Mouse (Mus musculus): ENCODE results near the gene Tecr. TPM values are rescaled to one million over a fixed set of nuclear protein-coding genes. Genes with fewer than 3 reads are reported as not detected.
A peak's percentile ranks its signal among the peaks of the same experiment; 100 is the strongest.

The Tecr gene
- polyA plus RNA-seq, 1 experiment from 2014 or later, result 1,396 TPM

DNA sequence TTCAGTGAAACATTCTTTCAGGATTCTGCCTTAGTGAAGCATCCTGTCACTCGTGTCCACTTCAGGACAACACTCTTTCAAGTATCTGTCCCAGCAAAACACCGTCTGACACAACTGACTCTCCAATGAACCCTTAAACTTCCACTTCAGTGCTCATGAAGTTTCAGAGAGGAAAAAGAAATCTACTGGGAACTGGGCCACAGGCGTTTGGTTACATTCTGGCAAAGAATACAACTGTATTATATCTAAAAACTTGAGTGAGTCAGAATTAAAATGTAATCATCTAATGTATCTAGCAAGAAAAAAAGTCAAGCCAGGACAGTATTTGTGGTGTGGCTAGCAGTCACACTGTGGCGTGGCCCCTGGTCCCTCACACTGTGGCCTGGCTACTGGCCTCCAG, 31.1 kb upstream of the Tecr start:
- no peaks in the 10 kb centered on the region for H3K9me3 ChIP-seq
- H3K4me2 ChIP-seq, result no peak overlapping the region
- no peak overlapping the region for H3K9ac ChIP-seq
- 80% methylated on average over 4 of the region's 4 CpGs for WGBS
- no peaks in the 10 kb centered on the region for H3K27me3 ChIP-seq
- ATAC-seq (ENCODE audit: low FRiP score, low read depth), result no peak
- H3K4me1 ChIP-seq (replicated peaks), result no peaks in the 10 kb centered on the region
- no peak overlapping the region for H3K27ac ChIP-seq (replicated peaks)
- H3K36me3 ChIP-seq, result no peaks in the 10 kb centered on the region
- H3K4me3 ChIP-seq, result no peak overlapping the region

DNA sequence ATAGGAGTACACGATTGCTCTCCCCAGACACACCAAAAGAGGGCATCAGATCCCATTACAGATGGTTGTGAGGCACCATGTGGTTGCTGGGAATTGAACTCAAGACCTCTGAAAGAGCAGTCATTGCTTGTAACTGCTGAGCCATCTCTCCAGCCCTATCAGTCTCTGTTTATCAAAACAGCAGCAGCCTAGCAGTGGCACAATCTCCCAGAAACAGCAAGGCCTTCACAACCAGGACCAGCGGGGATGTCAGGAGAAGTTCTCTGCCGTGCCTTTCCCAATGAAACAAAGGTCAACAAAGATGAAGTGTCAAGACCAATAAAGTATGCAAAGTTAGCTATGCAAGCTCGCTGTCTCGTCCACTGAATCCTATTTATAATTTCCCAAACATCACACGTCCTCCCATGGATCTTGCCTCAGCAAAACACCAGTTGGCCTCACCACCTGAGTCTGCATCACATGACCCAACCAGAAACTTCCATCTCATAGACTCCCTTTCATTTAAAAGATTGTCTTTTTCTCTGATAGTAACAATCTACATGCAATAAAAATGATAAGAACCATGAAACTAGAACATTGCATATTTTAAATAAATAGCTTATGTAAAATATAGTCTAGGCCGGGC, 24.4 kb upstream of the Tecr start:
- no peak overlapping the region for H3K27ac ChIP-seq (replicated peaks)
- H3K4me3 ChIP-seq, result no peak overlapping the region
- no peak for ATAC-seq (ENCODE audit: low FRiP score, low read depth)
- no peaks in the 10 kb centered on the region for H3K9me3 ChIP-seq
- H3K9ac ChIP-seq, result no peak overlapping the region
- no peak overlapping the region for H3K4me2 ChIP-seq
- H3K4me1 ChIP-seq (replicated peaks), result no peaks in the 10 kb centered on the region
- no peaks in the 10 kb centered on the region for H3K36me3 ChIP-seq
- no peaks in the 10 kb centered on the region for H3K27me3 ChIP-seq
- 91% methylated on average over 7 of the region's 7 CpGs for WGBS

DNA sequence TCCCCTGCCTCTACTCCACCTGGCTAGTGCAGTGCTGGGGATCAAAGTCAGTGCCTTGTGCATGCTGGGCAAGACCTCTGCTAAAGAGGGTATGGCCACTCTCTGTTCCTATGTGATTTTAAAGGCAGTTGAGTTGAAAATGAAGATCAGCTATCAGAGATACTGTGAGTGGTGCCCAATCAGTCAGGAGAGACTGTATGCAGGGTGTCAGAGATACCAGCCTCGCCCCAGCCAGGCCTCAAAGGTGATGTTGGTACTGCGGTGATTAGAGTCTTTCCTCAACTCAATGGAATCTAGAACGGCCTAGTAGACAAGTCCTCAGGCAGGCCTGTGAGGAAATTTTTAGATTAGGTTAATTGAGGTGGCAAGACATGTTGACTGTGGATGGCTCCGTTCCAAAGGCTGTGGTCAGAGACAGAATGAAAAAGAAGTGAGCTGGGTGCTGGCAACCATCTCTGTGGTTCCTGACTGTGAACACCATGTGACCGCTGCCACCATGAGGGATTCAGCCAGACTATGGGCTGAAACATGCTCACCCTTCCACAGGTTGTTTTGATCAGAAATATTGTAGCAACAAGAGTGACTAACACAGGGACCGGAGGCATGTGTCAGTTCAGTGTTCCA, 18.0 kb upstream of the Tecr start:
- Histone ChIP-seq H3K9me3 (no peaks in the 10 kb centered on the region), H3K27me3 (no peaks in the 10 kb centered on the region), H3K4me2 (no peak overlapping the region), H3K4me3 (no peak overlapping the region), H3K27ac (replicated peaks) (no peak overlapping the region), H3K4me1 (replicated peaks) (peaks cover 7% of the 10 kb centered on the region), H3K9ac (no peak overlapping the region), H3K36me3 (no peaks in the 10 kb centered on the region)
- 94% methylated on average over 6 of the region's 6 CpGs for WGBS
- no peak for ATAC-seq (ENCODE audit: low FRiP score, low read depth)

DNA sequence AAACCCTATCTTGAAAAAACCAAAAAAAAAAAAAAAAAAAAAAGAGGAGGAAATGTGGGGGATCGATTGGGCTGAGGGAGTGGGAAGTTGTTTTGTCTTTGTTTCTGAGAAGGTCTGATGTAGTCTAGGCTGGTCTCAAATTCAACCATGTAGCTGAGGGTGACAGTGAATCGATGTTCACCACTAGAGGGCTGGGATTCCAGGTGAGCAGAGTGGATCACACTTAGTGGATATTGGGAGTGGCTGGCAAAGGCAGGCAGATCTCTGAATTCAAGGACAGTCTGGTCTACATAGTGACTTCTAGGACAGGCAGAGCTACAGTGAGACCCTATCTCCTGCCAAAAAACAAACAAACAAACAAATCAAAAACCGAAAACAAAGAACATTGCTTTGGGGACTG, 17.0 kb upstream of the Tecr start:
- peaks cover 7% of the 10 kb centered on the region for H3K4me1 ChIP-seq (replicated peaks)
- no peaks in the 10 kb centered on the region for H3K9me3 ChIP-seq
- no peak overlapping the region for H3K27ac ChIP-seq (replicated peaks)
- no peak overlapping the region for H3K9ac ChIP-seq
- 40% methylated on average over 3 of the region's 3 CpGs for WGBS
- H3K4me3 ChIP-seq, result no peak overlapping the region
- no peak for ATAC-seq (ENCODE audit: low FRiP score, low read depth)
- no peak overlapping the region for H3K4me2 ChIP-seq
- no peaks in the 10 kb centered on the region for H3K36me3 ChIP-seq
- no peaks in the 10 kb centered on the region for H3K27me3 ChIP-seq

DNA sequence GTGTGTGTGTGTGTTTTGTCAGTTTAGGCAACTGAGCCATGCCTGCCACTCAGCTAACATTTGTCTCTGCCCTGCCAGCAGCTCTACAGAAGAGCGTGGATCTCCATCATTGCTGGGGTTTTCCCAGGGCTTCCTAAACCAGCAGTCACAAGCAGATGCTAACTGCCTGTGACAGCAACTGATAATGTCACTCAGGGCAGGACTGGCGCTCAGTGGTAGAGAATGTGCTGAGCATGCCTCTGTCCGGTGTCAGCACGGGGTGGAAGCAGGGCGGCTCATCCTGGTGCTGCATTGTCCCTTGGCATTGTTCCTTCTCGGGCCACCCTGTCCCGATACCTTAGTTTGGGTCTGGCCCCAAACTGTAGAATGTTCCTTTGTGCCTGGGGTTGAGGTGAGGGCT, 15.8 kb upstream of the Tecr start:
- ATAC-seq (ENCODE audit: low FRiP score, low read depth), result no peak
- H3K9ac ChIP-seq, result no peak overlapping the region
- H3K4me2 ChIP-seq, result no peak overlapping the region
- no peaks in the 10 kb centered on the region for H3K36me3 ChIP-seq
- H3K27ac ChIP-seq (replicated peaks), result no peak overlapping the region
- no peaks in the 10 kb centered on the region for H3K27me3 ChIP-seq
- WGBS, result 94% methylated on average over 7 of the region's 7 CpGs
- H3K4me1 ChIP-seq (replicated peaks), result peaks cover 7% of the 10 kb centered on the region
- H3K4me3 ChIP-seq, result no peak overlapping the region
- H3K9me3 ChIP-seq, result no peaks in the 10 kb centered on the region

DNA sequence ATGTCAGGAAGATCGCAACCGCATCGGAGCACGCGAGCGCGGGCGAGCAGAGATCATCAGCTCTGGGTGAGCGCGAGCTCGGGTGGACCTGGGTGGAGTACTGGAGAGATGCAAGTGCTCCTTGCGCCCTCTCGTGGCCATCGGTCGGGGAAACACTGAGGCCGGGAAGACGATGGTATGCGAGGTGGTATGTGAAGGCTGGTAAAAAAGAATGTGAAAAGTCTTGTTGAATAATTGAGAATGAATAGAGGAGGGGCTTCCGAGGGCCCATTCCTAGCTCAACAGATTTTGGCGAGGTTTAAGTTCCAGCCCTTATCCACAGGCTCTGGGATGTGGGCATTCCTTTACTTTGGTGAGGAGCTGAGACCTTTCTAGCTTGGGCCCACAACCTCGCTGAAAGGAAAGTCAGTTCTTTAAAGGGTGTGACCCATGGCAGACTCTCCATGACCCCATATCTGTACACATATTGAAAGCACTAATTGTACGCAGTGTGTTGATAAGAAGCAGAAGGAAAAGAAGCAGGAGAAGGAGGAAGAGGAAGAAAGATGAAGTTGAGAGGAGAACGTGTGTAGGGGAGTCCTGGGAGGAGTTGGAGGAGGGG, 14.7 kb upstream of the Tecr start:
- peak overlapping the region; percentile 85 for H3K4me2 ChIP-seq
- WGBS, result 11% methylated on average over 23 of the region's 23 CpGs
- peak overlapping the region; percentile 68; the same call in 1 of the 2 replicates for H3K27ac ChIP-seq (replicated peaks)
- no peaks in the 10 kb centered on the region for H3K36me3 ChIP-seq
- H3K9me3 ChIP-seq, result no peaks in the 10 kb centered on the region
- ATAC-seq (ENCODE audit: low FRiP score, low read depth), result peak; percentile 95
- H3K9ac ChIP-seq, result peak overlapping the region; percentile 66
- peak overlapping the region; percentile 42 for H3K4me3 ChIP-seq
- peaks cover 7% of the 10 kb centered on the region for H3K4me1 ChIP-seq (replicated peaks)
- H3K27me3 ChIP-seq, result no peaks in the 10 kb centered on the region

DNA sequence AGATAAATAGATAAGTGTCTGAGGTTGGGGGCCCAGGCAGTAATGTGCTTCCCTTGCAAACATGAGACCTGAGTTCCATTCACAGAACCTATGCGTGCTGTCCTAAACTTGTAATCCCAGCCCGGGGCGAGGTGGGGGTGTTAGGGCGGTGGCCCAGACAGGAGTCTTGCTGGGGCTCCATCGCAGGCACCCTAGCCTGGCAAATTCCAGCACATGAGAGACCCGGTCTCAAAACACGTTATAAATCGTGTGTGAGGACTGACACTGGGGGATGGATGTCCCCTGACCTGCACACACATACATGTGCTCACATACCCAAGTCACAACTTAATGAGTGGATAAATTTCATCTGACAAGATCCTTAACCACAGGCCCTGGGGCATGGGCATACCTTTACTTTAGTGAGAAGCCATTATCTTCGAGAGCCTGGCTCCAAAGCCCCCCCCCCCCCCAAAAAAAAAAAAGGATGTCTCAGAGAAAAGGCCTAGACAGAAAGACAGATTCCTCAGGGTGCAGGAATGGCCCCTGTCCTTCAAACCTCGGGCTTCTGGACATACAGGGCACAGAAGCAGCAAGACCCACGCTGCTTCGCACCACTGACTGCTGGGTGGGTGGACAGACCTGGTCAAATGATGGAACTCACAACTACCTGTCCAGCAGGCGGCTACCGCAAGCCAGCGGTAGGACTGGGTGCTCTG, 14.1 kb upstream of the Tecr start:
- no peaks in the 10 kb centered on the region for H3K27me3 ChIP-seq
- peak overlapping the region; percentile 42 for H3K4me3 ChIP-seq
- no peaks in the 10 kb centered on the region for H3K9me3 ChIP-seq
- WGBS, result 59% methylated on average over 15 of the region's 15 CpGs
- H3K4me1 ChIP-seq (replicated peaks), result peaks cover 7% of the 10 kb centered on the region
- peak overlapping the region; percentile 68; the same call in 1 of the 2 replicates for H3K27ac ChIP-seq (replicated peaks)
- H3K9ac ChIP-seq, result peak overlapping the region; percentile 66
- no peaks in the 10 kb centered on the region for H3K36me3 ChIP-seq
- H3K4me2 ChIP-seq, result peak overlapping the region; percentile 85
- ATAC-seq (ENCODE audit: low FRiP score, low read depth), result peak; percentile 87

DNA sequence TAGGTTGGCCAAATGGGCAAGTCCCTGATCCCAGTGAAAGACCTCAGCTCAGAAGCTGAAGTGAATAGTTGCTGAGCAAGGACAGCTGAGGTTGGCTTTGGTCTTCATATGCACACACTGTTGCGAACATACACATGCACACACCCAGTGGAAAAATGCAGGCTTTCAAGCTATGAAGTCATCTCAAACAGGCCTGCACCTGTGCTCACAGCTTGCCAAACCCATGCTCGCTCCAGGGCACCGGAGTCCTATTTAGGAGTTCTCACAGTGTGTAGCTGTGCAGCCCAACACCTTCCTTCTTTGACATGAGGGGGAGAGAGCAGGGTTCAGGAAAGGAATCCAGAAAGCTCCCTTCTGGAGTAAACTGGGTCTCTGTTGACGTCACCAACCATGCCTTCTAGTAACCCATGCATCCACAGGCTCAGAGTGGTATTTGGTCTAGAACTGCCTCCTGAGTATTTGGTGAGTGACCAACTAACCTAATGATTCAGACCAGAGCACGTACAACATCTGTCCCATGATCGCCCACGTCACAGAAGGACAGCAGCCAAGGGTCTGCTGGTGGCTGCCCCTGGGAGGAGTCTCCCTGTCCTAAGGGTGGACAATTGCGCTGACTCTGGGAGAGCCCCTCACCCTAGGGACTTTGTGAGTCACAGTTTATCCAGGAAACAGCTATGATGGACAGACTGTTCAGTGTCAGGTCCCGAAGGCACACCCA, 12.0 kb upstream of the Tecr start:
- no peaks in the 10 kb centered on the region for H3K9me3 ChIP-seq
- ATAC-seq (ENCODE audit: low FRiP score, low read depth), result no peak
- WGBS, result 91% methylated on average over 9 of the region's 9 CpGs
- H3K9ac ChIP-seq, result no peak overlapping the region
- H3K27ac ChIP-seq (replicated peaks), result no peak overlapping the region
- H3K4me1 ChIP-seq (replicated peaks), result peaks cover 7% of the 10 kb centered on the region
- no peak overlapping the region for H3K4me3 ChIP-seq
- H3K27me3 ChIP-seq, result no peaks in the 10 kb centered on the region
- no peak overlapping the region for H3K4me2 ChIP-seq
- H3K36me3 ChIP-seq, result no peaks in the 10 kb centered on the region

DNA sequence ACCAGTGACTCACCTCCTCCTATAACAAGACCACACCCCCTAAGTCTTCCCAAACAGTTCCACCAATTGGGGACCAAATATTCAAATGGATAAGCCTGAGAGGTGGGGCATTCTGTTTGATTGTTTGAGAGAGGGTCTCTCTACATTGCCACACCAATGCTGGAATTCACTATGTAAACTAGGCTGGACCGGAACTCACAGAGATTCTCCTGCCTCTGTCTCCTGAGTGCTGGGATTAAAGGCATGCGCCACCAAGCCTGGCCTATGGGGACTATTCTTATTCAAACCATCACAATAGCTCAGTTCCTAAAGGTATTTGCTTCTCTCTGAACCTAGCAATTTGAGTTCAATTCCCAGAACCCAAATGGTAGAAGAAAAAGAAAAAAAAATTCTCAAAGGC, 10.8 kb upstream of the Tecr start:
- ATAC-seq (ENCODE audit: low FRiP score, low read depth), result no peak
- Histone ChIP-seq H3K4me1 (replicated peaks) (peaks cover 7% of the 10 kb centered on the region), H3K36me3 (0 out of 2 replicates have a peak, but pooled peaks cover 3% of the 10 kb centered on the region), H3K9ac (no peak overlapping the region), H3K27ac (replicated peaks) (no peak overlapping the region), H3K9me3 (no peaks in the 10 kb centered on the region), H3K4me3 (no peak overlapping the region), H3K4me2 (no peak overlapping the region), H3K27me3 (no peaks in the 10 kb centered on the region)
- WGBS, result 91% methylated on average over 2 of the region's 2 CpGs

DNA sequence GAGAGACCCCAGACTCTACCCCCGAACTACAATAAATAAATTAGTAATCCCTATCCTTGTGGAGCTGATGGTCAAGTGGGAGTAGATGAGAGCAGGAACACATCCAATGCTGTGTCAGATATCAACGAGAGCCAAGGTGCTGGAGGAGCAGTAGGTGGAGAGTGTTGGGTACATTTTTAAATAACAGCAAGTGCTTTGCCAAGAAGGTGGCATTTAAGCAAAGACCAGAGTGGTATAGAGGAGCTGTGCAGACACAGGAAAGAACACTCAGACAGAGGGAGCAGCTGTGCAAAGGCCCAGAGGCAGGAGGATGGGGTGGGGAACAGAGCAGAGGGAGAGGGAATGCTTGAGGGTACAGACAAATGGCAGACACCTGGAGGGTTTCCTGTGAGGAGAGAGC, 9.3 kb upstream of the Tecr start:
- Histone ChIP-seq H3K27ac (replicated peaks) (no peak overlapping the region), H3K36me3 (peaks cover 15% of the 10 kb centered on the region), H3K4me1 (replicated peaks) (peaks cover 5% of the 10 kb centered on the region), H3K4me3 (no peak overlapping the region), H3K9me3 (no peaks in the 10 kb centered on the region), H3K27me3 (no peaks in the 10 kb centered on the region), H3K4me2 (no peak overlapping the region), H3K9ac (no peak overlapping the region)
- WGBS, result 92% methylated on average over 2 of the region's 2 CpGs
- ATAC-seq (ENCODE audit: low FRiP score, low read depth), result no peak

DNA sequence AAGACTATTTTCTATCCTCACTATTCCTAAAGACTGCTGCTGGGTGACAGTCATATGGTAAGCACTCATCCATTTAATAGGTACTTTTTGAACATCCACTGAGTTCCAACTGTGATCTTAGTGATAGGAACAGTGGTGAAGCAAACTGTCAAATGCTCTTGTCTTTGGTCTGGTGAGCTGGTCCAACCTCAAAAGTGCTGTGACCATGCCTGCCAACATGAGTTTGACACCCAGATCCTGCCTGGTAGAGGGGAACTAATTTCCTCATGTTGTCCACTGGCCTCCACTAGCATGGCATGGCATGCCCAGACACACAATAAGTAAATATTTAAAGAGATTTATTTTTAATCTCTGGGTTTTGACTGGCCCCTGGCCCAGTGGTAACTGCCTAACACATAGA, 8.9 kb upstream of the Tecr start:
- H3K4me3 ChIP-seq, result no peak overlapping the region
- no peak overlapping the region for H3K27ac ChIP-seq (replicated peaks)

DNA sequence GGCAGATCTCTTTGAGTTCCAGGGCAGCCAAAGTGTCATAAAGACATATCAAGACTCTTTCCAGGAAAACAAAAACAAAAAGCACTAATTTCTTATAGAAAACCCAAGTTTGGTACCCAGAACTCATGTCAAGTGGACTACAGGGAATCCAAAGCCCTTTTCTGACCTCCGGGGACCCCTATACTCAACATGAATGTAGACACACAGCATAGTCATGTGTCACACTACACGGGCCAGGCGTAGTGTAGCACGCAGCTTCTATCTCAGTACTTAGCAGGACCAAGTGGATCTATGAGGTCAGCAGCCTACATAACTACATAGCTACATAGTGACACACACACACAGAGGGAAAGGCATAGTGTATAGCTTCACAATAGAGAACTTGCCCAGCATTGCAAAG, 5.9 kb upstream of the Tecr start:
- Histone ChIP-seq H3K36me3 (peaks cover 33% of the 10 kb centered on the region), H3K9ac (no peak overlapping the region), H3K27me3 (no peaks in the 10 kb centered on the region), H3K4me3 (no peak overlapping the region), H3K9me3 (no peaks in the 10 kb centered on the region), H3K4me1 (replicated peaks) (peaks cover 17% of the 10 kb centered on the region), H3K4me2 (no peak overlapping the region), H3K27ac (replicated peaks) (no peak overlapping the region)
- 92% methylated on average over 4 of the region's 4 CpGs for WGBS
- no peak for ATAC-seq (ENCODE audit: low FRiP score, low read depth)

More for the DNA sequence above, 8.9 kb upstream of the Tecr start:
- Histone ChIP-seq H3K36me3 (peaks cover 20% of the 10 kb centered on the region), H3K27me3 (no peaks in the 10 kb centered on the region), H3K9me3 (no peaks in the 10 kb centered on the region), H3K4me1 (replicated peaks) (peaks cover under 1% of the 10 kb centered on the region; the same call in 1 of the 2 replicates), H3K9ac (no peak overlapping the region), H3K4me2 (no peak overlapping the region)
- ATAC-seq (ENCODE audit: low FRiP score, low read depth), result no peak
